8 mouse cellular contexts compared by ENCODE assay signal in genomic region chr8:128679909-128680308, GRCm38 (mm10). TPM values are rescaled to one million over a fixed set of nuclear protein-coding genes. Genes with fewer than 3 reads are reported as not detected.
DNase-seq lines count a peak whose midpoint lies in the region; ATAC-seq and TF ChIP-seq lines count a peak whose summit lies in the region.

No protein-coding gene starts in this region.

- H3K4me1 ChIP-seq in heart, adult 2 months (ENCODE audit: control insufficient read depth, insufficient read depth, low read length): peaks cover 4% of the 10 kb centered on the region
- peaks cover 7% of the 10 kb centered on the region for H3K4me1 ChIP-seq in kidney, embryonic 16.5 days (ENCODE audit: insufficient read depth, low read length)
- H3K4me1 ChIP-seq in midbrain, embryonic 10.5 days: peaks cover 6% of the 10 kb centered on the region
- H3K4me1 ChIP-seq in hindbrain, embryonic 13.5 days (replicated peaks): no peaks in the 10 kb centered on the region; the same call in 1 of the 2 replicates

- H3K36me3 ChIP-seq in heart, adult 2 months (ENCODE audit: control insufficient read depth, insufficient read depth, low read length): peaks cover 8% of the 10 kb centered on the region
- no peaks in the 10 kb centered on the region for H3K36me3 ChIP-seq in kidney, embryonic 16.5 days (ENCODE audit: insufficient read depth, low read length)
- no peaks in the 10 kb centered on the region for H3K36me3 ChIP-seq in midbrain, embryonic 10.5 days
- no peaks in the 10 kb centered on the region for H3K36me3 ChIP-seq in hindbrain, embryonic 13.5 days

- TF ChIP-seq CTCF in left cerebral cortex, adult 2 months (IDR thresholded peaks at IDR 0.05): no peak
- TF ChIP-seq CTCF in heart, adult 2 months (IDR thresholded peaks at IDR 0.05): no peak

- ATAC-seq in kidney, embryonic 16.5 days (ENCODE audit: low FRiP score, low TSS enrichment): peak; percentile 89
- ATAC-seq in megakaryocyte, adult 5-6 weeks (ENCODE audit: poor library complexity, severe bottlenecking): peak; percentile 10; the same call in 1 of the 2 replicates
- ATAC-seq in hindbrain, embryonic 13.5 days (ENCODE audit: low FRiP score): no peak

- H3K79me2 ChIP-seq in heart, adult 2 months (replicated peaks; ENCODE audit: control insufficient read depth, insufficient read depth, low read length): no peaks in the 10 kb centered on the region

- H3K4me2 ChIP-seq in kidney, embryonic 16.5 days (replicated peaks; ENCODE audit: low read depth, low read length): no peak overlapping the region
- no peak overlapping the region for H3K4me2 ChIP-seq in hindbrain, embryonic 13.5 days

- peak in 1 of 2 experiments; percentile 19 for DNase-seq in left cerebral cortex, adult 2 months (ENCODE audit: extremely low spot score in 1 of 2, low spot score in 2 of 2)
- DNase-seq in left cerebral cortex, adult 11 months (ENCODE audit: low spot score): no peak
- peak; percentile 58 to 75 for DNase-seq in heart, adult 2 months
- DNase-seq in midbrain, embryonic 10.5 days (ENCODE audit: low spot score): no peak
- no peak for DNase-seq in cerebellum, adult 9-10 months

- no peaks in the 10 kb centered on the region for H3K9me3 ChIP-seq in kidney, embryonic 16.5 days (ENCODE audit: low read length)
- H3K9me3 ChIP-seq in midbrain, embryonic 10.5 days (replicated peaks): no peaks in the 10 kb centered on the region
- H3K9me3 ChIP-seq in hindbrain, embryonic 13.5 days: no peaks in the 10 kb centered on the region

- peak; percentile 56; the same call in 1 of the 2 replicates for TF ChIP-seq EP300 in heart, adult 2 months (IDR thresholded peaks at IDR 0.05; ENCODE audit: insufficient read depth, low read depth, low read length)

- H3K27ac ChIP-seq in left cerebral cortex, adult 2 months: peak overlapping the region; percentile 36; the same call in 1 of the 2 replicates
- H3K27ac ChIP-seq in heart, adult 2 months: peak overlapping the region; percentile 64
- peak overlapping the region; percentile 81 for H3K27ac ChIP-seq in kidney, embryonic 16.5 days (ENCODE audit: low read length)
- no peak overlapping the region for H3K27ac ChIP-seq in midbrain, embryonic 10.5 days (replicated peaks)
- H3K27ac ChIP-seq in hindbrain, embryonic 13.5 days: no peak overlapping the region

- no peaks in the 10 kb centered on the region for H3K27me3 ChIP-seq in heart, adult 2 months (ENCODE audit: control insufficient read depth, insufficient read depth, low read length)
- H3K27me3 ChIP-seq in kidney, embryonic 16.5 days (ENCODE audit: insufficient read depth, low read length): no peaks in the 10 kb centered on the region
- H3K27me3 ChIP-seq in midbrain, embryonic 10.5 days (ENCODE audit: low read depth, poor library complexity, severe bottlenecking): no peaks in the 10 kb centered on the region
- H3K27me3 ChIP-seq in hindbrain, embryonic 13.5 days: no peaks in the 10 kb centered on the region

- 2% methylated on average over 2 of the region's 2 CpGs for WGBS in heart, adult 2 months
- WGBS in kidney, embryonic 16.5 days: 42% methylated on average over 2 of the region's 2 CpGs
- WGBS in midbrain, embryonic 10.5 days: 86% methylated on average over 2 of the region's 2 CpGs
- WGBS in hindbrain, embryonic 13.5 days: 81% methylated on average over 2 of the region's 2 CpGs

- TF ChIP-seq POLR2A in heart, adult 2 months (IDR thresholded peaks at IDR 0.05; ENCODE audit: insufficient read depth, low read depth, low read length): no peak

- intact Hi-C loops in left cerebral cortex, adult 2 months (cut with DNase I): no loop called here
- intact Hi-C loops in heart, adult 2 months (cut with DNase I): loop anchor here (10.0 kb wide), 1 partner anchor 325 kb away; the partner anchor contains the start of gene Nrp1

- H3K4me3 ChIP-seq in left cerebral cortex, adult 2 months: no peak overlapping the region
- H3K4me3 ChIP-seq in heart, adult 2 months: no peak overlapping the region
- H3K4me3 ChIP-seq in kidney, embryonic 16.5 days (ENCODE audit: low read length): no peak overlapping the region
- H3K4me3 ChIP-seq in midbrain, embryonic 10.5 days: no peak overlapping the region
- H3K4me3 ChIP-seq in hindbrain, embryonic 13.5 days: no peak overlapping the region

- 0 out of 2 replicates have a peak overlapping the region, but pooled peaks have one; percentile 12 for H3K9ac ChIP-seq in heart, adult 2 months (ENCODE audit: low read depth, low read length)
- H3K9ac ChIP-seq in kidney, embryonic 16.5 days (replicated peaks; ENCODE audit: low read length): no peak overlapping the region
- H3K9ac ChIP-seq in hindbrain, embryonic 13.5 days: no peak overlapping the region

RNA-seq across cellular contexts. Expression of gene Itgb1, which starts 5.5 kb away (rescaled TPM):
- total RNA-seq in left cerebral cortex, adult 2 months (2021): 10 to 100 TPM; 44.6 to 48.3 TPM
- 100 to 1,000 TPM; 338 to 365 TPM for total RNA-seq in heart, adult 2 months (2021)
- polyA plus RNA-seq in heart, adult 2 months (2012; rRNA removed): 80.5 and 178 TPM in 2 replicates
- polyA plus RNA-seq in kidney, embryonic 16.5 days (2015; fragmentation: Nextera tagmentation; extraction: Ambion mirVana): 288 and 305 TPM in 2 replicates
- total RNA-seq in megakaryocyte, adult 5-6 weeks (2015): 87.8 and 94.6 TPM in 2 replicates
- 162 and 167 TPM in 2 replicates for total RNA-seq in megakaryocyte, adult 5-6 weeks (2017)
- polyA plus RNA-seq in midbrain, embryonic 10.5 days (2016; fragmentation: Nextera tagmentation; extraction: Ambion mirVana): 123 and 129 TPM in 2 replicates
- polyA plus RNA-seq in hindbrain, embryonic 13.5 days (2015; fragmentation: Nextera tagmentation; extraction: Ambion mirVana): 95.7 and 101 TPM in 2 replicates

Comparison
In these comparisons a context has a peak if more than half of its experiments do, and no peak if none do; other contexts are left out.
1. DNase-seq: peak in heart, adult 2 months (2 of 2); none in left cerebral cortex, adult 11 months (single experiment), midbrain, embryonic 10.5 days (single experiment) and cerebellum, adult 9-10 months (single experiment).
2. H3K27ac ChIP-seq: peak in left cerebral cortex, adult 2 months (single experiment), heart, adult 2 months (single experiment) and kidney, embryonic 16.5 days (single experiment); none in midbrain, embryonic 10.5 days (single experiment) and hindbrain, embryonic 13.5 days (single experiment).